Mouse (Mus musculus) right cerebral cortex, postnatal 14 days (tissue): ENCODE measurements around the gene Mok.
A peak's percentile ranks its signal among the peaks of the same experiment; 100 is the strongest.

Source experiments
- DNase-seq: peaks from one replicate; pipeline ENCODE4 v3.0.0; 2022

The Mok gene

DNA sequence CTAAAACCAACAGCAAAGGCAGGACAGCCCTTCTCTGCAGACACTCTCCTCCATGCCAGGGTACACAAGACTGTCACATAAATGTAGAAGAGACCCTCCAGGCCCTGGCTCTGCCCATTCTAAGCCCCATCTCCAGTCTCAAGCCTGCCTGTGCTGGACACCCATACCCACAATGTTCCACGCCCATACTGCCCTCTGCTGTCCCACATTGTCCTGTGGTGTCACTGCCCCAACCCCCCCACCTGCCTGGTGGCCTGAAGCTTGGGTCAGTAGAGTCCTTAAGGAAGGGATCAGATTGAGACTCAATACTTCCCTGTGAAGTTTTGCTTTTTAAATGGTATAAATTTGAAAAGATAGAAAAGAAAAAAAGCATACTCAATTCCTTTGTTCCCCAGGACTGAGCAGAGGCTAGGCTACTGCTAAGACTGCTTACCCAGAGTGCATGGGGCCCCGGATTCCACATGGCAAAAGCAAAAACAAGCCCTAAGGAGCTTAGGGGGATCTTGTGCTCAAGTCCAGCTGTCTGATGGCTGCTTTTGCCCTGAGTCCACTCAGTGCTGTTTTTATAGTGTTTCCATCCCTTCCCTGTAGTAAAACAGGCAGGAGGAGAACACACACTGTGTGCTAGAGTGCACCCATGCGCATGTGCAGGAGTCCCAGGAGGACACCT is 34.3 kb downstream of the Mok start:
- peak; percentile 26 for DNase-seq

DNA sequence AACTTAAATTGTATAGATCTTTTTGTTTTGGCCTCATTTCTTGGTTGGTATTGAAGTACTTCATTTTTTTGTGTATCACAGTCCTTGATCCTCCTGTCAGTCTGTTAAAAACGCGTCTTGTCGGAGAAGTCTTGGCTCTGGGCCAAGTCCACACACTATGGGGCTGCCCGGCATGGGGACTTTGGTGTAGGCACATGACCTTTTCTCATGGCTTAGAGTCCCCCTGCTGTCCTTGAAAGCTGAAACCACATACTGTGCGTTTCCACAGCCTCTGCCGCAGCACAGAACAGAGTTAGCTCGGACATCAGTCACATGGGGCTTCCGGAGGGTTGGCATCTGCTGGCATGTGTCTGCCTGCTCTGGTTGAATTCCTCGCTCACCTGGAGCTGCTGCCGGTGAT is 36.5 kb downstream of the Mok start:
- no peak for DNase-seq

DNA sequence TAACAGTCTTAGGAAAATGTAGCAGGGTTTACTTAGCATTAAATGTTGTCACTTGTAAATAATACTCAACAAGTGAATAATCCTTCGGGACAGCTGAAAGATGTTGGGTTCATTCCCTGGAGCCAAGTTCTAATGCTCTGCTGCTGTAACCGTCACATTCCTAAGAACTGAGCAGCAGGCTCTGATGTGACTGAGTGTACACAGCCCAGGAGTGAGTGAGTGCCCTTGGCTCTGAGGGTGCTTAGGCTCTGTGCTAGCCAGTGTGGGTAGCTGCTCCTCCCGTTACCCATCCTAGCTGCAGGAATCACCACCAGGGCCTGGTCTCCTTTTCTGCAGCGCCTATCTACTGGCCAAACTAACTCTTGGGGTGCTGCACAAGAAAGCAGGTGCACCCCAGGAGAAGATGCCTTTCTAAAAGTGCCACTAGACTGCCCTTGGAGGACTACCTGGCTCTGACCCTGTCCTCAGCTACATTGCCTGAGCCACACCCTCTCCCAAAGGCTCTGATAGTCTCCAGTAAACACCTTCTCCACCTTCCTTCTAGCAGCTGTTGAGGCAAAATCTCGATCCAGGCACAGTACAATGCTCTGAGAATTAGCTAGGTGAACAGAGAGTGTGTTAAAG is 38.0 kb downstream of the Mok start:
- DNase-seq: no peak

DNA sequence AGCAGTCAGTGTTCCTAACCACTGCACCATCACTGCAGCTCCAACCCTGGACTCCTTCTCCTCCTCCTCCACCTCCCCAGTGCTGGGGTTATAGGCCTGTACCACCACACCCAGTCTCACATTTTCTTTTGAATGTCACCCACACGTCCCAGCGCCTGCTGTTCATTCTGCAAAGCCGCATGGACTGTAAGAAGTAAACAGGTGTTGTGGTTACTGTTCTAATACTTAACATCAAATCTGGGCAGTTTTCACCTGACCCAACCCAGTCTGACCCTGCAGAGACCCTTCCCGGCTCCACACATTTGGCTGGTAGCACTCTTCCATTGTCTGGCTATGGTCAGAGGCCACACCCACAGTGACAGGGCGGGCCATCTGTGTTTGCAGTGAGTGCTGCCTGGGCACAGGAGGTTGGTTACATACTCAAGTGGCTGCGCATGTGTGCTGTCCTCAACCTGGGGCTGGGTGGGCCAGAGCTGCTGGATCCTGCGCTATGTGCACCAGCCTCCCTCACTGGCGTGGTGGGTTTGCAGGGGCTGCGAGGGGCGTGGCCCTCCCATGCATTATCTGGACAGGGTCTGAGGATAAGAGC is 38.8 kb downstream of the Mok start:
- DNase-seq: no peak

DNA sequence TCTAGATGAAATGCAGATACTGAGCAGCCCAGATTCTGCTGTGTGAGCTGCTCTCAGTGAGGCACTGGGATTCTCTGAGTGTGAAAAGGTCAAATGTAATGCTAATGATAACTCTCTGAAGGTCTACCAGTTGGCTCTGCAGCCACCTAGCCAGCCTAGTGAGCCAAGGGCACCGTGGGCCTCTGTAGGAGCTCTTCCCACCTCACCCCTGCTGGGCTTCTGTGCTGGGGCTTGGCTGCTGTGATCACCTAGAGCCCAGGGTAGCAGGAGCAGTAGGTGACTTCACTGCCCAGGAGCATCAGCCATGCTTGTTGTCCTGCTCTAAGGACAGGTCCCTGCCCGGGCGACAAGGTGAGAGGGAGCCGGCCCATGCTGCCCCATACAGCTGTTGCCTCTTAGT is 41.5 kb downstream of the Mok start:
- DNase-seq: no peak

DNA sequence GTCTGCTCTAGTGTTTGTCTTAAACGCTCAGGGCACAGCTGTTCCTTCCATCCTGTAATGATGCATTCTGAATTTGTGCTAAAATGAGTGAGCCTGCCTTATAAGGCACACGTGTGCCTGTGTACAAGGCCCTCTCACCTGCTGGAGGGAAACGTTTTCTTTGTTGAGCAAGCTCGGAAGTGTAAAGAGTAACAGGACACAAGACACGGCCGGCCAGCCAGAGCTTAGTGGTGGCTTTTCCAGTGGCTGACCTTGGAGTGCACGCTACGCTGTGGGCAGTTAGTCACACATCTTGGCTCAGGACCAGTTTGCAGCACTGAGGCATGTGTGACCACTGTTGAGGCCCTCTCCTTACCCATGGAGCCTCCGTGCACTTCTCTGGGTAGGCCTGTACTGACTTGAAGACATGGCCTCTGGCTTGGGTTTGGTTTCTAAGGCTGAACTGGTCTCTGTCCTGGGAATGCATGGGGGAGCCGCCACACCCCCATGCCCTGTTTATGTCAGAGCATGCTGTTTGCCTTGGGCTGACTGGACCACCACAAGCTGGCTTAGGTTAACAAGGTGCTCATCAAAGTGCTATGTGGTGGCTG is 42.8 kb downstream of the Mok start:
- no peak for DNase-seq

DNA sequence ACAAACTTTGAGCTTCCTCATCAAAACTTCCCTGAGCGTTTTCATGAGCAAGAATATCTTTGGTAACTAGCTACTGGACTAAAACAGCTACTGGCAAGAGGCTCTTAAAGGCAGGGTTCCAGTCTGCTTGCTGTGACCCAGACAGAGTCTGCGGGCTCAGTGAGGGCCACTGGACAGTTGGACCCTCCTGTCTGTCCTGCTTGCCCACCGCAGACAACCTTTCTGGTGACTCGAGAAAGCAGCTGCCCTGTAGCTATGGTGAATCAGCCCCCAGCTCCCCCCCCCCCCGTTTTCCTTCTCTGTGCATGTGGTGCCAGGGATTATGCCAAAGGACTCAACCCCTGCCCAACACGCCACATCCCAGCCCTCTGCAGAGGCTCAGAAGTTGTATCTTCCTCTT is 43.5 kb downstream of the Mok start:
- DNase-seq: no peak

DNA sequence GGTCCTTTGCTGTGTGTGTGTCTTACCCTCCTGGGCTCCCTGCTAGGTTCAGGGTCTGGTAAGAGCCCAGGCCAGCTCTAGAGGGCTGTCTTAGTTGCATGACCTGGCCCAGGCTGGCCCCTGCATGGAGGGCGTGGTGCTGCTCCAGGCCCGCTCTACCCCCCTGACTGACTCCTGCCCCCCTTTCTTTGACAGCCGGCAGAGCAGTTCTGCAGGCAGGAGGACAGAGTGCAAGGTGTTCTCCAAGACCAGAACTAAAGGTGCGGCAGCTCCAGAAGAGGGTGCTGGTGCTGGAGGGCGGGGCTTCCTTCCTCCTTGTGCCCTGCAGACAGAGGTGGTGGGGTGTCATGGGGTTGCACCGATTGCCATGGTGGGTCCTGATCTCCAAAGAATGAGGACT is 44.0 kb downstream of the Mok start:
- no peak for DNase-seq

DNA sequence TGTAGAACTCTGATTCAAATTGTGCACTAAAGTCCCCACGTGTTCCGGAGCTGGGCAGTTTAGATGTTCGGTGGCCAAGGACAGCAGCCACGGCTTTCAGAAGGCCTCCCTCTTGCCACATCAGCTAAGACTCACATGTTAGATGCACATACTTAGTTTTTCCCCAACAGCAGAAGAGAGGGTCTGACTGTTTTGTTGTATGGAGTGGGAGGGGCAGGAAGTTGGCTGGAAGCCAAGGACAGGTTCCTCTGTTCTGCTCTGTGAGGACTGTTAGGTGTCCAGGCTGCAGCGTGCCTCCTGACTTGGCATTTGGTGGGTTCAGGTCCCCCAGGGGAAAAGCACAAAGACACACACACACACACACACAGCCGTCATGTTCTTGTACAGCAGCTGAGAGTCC is 45.7 kb downstream of the Mok start:
- DNase-seq: no peak

DNA sequence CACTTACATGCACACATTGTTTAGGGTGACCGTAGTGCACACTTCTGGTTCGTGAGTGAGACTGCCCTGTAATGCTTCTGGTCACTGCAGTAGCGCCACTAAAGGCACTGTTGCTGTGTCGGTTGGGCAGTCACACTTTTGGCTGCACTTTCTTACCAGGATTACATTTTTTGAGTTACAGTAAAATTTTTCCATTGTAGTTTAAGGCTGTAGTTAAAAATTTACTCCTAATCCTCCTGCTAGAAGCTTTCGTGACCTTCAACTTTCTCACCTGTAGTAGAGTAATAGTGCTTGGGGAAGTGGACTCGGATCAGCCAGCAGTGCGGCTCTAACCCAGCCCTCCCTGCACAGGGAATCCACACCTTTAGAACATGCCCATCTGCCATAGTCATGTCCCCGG is 49.7 kb downstream of the Mok start:
- no peak for DNase-seq

DNA sequence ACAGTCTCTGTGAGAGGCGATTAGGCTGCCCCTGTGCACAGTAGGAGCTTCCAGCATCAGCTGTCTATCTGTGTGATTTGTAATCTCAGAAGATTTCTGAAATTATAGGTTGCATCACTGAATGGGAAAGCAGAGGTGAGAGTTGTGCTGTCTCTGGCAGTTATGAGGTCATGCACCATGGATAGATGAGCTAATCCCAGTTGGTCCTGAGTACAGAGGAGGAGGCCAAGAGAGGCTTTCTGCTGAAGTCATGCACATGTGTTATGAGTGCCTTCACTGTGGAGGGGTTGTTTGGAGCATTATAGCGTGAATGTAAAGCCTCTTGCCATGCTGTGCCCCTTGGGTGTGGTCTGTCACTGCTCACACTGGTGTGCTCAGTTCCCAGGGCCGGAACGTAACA is 50.2 kb downstream of the Mok start:
- DNase-seq: no peak

DNA sequence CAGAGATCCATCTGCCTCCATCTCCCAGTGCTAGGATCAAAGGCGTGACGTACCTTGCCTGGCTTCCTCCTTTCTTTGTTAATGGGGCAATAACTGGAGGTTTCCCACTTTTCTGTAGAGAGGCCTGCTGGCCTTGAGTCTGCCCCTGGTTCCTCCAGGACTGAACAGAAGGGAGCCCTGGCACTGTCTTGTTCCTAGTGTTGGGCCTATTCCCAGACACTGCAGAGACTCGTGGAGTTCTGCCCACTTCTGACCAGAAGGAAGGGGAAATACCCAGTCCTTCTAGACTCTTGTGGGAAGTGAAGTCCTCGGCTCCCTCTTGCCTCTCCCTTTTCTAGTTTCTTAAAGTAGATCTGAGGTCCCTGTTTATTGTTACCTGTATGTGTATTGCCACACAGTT is 54.5 kb downstream of the Mok start:
- no peak for DNase-seq

DNA sequence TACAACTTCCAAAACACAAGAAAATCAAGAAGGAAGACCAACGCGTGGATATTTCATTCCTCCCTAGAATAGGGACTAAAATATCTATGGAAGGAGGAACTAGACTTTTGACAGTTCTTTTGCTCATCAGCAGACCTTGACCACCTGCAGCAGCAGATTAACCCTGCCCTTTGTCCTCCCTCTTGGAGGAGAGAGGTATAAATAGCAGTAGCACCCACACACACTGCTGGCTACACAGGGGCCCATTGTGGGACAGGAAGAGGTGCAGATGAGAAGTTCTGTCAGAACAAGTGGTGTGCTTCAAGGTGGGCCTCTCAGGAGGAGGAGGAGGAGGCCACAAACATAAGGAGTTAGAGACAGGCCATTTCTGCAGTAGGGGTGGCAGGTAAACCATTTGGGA is 56.5 kb downstream of the Mok start:
- no peak for DNase-seq

DNA sequence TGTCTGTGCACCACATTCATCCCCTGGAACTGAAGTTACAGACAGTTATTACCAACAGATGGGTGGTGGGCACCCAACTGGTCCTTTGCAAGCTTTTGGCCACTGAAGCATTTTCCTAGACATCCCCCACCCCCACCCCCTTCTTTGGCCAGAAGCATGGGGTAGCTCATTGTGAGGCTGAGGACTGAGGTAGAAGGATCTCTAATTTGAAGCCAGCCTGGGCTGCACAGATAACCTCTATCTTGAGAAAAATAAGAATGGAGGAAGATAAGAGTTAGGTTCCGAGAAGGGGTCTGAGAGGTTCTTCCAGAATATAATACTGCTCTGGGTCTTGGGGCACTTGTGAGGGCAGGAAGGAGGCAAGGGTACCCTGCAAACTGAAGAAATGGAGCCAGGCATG is 58.5 kb downstream of the Mok start:
- DNase-seq: no peak

DNA sequence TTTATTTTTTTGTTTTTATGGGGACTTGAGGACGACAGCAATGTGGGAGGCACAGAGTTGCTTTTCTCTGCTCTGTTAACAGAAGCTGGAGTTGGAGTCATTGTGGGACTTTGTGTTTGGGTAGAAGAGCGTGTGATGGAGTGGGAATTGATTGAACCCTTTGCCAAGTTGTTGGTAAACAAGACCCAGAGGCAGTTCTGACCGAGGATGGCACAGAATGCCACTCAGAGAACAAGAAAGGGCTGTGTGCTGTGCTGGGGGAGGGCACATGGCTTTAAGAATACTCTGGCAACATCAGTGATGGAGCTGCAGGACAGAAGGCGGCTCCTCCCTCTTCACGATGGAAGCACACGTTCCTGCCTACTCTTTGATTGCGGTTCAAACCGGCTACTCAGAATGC is 59.6 kb downstream of the Mok start:
- no peak for DNase-seq

DNA sequence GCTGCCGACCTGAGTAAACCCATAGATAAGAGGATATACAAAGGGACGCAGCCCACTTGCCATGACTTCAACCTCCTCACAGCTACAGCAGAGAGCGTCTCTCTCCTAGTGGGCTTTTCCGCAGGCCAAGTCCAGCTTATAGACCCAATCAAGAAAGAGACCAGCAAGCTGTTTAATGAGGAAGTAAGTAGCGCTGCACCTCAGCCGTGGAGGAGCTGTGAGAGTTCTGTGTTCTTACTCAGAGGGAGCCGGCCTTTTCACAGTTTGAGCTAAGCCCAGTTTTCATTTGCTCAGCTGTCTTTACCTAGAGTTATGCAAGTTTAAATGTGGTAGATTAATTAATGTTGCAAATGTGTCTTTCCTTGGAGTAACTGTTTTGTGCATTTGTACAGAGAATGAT is 61.4 kb downstream of the Mok start:
- DNase-seq: no peak

DNA sequence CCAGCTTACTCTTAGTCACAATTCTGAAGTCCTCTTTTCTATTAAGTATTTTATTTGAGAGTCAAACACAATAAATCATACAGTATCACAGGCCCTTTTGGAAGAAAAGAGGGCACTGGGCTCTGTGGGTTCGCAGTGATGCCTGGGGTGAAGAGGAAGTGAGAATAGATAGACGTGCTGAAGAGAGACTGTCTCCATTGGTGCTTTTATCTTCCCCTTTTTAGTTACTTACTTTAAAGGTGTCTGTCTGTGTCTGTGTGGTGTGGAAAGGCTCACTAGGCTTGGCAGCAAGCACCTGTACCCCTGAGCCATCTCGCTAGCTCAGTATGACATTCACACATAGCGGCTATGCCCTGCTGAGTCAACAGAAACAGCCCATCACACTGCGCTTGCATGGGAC is 62.9 kb downstream of the Mok start:
- no peak for DNase-seq

DNA sequence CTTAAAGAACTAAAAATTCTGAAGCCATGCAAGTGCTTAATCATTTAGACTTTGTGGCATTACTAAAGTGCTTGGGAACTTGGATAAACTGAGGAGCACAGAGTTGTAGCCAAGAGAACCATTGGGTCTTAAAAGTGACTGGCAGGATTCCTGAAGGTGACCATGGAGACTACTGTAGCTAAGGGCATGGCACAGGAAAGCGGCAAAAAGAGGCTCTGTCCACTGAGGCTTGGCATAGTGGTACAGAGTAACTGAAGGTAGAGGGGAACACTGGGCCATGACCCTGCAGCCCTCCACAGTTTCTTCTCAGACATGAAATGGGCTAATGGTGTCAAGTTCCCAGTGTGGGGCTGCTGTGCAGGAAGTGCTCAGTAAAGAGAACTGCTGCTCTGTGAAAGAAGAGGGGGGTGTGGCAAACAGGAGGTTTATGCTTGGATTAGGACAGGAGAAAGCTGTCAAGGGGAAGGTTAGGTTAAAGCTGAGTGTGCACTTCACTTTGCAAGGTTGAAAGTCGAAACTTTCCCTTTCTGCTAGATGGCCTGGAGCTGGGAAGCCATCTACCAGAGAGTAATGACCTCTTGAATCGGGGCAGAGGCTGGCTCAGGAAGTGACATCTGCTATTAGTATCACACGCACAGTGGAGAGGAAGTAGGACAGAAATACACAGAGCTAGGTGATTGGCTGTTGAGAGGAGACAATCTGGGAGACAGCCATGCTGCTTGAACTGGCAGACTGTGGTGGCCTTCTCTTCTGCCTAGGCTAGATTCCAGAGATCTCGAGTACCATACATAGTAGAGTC is 64.9 kb downstream of the Mok start:
- no peak for DNase-seq

DNA sequence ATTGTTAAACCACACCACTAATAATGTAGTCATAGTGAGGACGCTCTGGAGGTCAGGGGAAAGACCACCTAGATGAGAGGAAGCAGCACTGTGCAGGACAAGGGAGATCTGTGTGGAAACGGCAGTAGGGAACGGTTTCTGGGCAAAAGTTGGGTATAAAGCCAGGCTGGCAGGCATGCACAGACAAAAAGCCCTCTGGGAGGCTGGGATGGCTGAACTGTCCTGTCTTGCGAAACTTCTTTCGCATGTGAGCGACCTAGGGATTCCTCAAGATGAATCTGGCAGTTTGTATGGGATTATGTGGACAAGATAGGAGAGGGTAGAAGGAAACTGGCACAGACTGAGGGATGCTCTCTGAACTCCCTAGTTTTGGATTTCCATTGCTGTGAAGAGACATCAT is 68.8 kb downstream of the Mok start:
- DNase-seq: no peak

DNA sequence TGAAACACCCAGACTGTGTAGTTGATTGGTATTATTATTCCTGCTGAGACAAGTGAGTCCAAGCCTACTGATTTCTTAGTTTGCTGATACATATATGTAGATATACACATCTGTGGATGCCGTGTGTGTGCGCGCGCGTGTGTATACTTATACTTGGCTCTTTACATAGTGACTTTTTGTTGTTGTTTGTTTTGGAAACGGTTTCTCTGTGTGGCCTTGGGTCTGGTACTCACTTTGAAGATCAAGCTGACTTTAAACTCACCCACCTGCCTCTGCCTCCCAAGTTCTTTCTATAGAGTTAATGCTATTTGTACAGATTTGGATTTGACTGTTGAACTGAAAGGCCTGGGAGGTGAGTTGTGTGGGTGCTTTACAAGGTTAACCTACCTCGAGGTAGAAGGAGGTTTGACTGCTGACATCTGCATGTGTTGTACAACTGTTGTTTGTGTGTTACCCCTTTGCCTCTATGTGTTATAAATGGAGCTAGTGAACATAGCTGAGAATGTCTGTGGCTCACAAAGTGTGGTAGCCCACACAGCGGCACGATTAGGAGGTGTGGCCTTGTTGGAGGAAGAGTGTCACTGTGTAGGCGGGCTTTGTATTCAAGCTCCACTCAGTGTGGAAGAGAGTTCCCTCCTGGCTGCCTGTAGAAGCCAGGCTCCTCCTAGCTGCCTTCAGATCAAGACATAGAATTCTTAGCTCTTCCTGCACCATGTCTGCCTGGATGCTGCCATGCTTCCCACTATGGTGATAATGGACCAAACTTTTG is 70.1 kb downstream of the Mok start:
- DNase-seq: no peak

DNA sequence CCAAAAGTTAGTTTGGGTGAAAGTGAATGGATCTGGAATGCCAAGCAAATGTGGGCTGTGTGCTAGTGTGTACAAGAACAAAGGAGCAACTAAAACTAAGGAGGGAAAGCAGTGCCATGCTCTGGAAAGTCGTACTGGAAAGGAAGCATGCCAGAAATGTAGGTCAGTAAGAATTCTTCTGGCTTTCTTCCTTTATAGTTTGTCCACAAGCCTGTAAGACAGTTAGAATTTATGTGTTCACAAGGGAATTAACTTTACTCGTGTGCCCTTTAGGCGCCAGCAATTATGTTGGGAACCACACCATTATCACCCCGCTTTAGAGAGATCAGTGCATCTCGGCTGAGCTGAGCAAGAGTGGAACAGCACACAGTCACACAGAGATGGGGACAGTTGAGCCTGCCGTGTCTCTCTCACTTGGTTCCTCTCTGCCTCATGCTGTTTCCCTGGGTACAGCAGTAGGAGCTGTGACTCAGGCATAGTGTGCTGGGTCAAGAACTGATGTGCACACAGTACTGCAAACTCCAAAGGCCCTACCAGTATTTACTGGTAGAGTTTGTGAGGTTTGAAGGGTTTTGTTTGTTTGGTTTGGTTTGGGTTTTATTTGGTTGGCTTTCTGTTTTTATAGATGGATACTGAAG is 71.0 kb downstream of the Mok start:
- no peak for DNase-seq

DNA sequence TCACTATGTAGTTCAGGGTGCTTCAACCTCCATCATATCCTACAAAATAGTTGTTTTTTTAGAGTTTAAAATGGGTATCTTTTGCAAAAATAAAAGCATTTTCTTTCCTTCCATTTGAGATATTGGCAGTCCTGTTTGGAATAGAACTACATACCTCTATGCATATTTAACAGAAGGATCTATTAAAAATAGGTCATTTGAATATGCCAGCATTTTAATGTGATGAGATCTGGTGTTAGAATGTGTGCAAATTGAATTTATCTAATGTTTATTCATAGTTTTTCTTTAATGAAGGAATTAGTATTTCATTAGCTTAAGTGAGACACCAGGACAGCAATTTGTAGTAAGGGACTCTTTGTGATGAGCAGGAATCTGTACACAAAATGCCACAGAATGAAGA is 72.2 kb downstream of the Mok start:
- DNase-seq: no peak
